Mouse (Mus musculus): ENCODE measurements around the gene Fuom. TPM values are rescaled to one million over a fixed set of nuclear protein-coding genes. Genes with fewer than 3 reads are reported as not detected.
A peak's percentile ranks its signal among the peaks of the same experiment; 100 is the strongest.

Fuom gene
- polyA plus RNA-seq, 1 experiment from 2014 or later = 23.9 TPM

DNA sequence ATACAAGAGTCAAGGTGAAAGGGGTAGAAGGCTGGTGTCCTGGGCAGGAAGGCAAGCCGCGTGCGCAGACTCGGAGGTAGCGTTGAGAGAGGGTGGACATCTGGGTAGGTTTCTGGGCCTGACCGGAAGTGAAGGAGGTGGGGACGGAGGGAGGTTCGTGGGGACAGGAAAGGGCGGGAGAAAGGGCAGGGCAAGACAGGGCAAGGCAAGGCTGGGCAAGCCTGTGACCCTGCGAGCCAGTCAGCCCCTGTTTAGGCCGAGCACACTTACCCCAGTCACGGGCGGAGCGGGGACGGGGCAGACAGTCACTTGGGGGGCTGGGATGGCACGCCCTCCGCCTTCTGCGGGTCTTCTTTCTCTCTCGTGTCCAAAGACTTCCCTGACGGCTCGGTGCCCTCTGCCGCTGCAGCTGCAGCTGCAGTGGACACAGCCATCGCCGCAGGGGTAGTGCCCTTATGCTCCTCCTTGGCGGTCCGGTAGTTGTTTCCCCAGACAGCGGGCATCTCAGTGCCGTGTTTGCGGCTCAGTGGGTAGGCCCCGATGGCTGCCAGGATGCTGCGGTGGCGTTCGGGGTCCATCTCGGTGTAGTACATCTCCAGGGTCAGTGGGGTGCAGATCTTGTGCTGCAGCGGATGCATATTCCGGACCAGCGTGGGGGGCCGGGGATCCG is 32.1 kb downstream of the Fuom start:
- H3K4me3 ChIP-seq (replicated peaks; ENCODE audit: low read depth, low read length) = peak overlapping the region; percentile 12; the same call in 1 of the 2 replicates
- peak overlapping the region; percentile 12 for H3K4me2 ChIP-seq (ENCODE audit: low read length)
- no peaks in the 10 kb centered on the region for H3K9me3 ChIP-seq (ENCODE audit: control insufficient read depth, low read length)
- ATAC-seq (ENCODE audit: low FRiP score, low TSS enrichment) (no peak), DNase-seq (no peak)
- peaks cover 22% of the 10 kb centered on the region for H3K36me3 ChIP-seq (ENCODE audit: control insufficient read depth, insufficient read depth, low read length)
- no peak overlapping the region for H3K27ac ChIP-seq (replicated peaks; ENCODE audit: low read depth, low read length)
- H3K27me3 ChIP-seq (ENCODE audit: control insufficient read depth, insufficient read depth, low read length) = peaks cover 58% of the 10 kb centered on the region
- 26% methylated on average over 39 of the region's 39 CpGs for WGBS
- H3K9ac ChIP-seq (replicated peaks; ENCODE audit: low read length) = no peak overlapping the region
- H3K4me1 ChIP-seq (ENCODE audit: control insufficient read depth, insufficient read depth, low read length) = no peaks in the 10 kb centered on the region

- H3K27me3 ChIP-seq (ENCODE audit: control insufficient read depth, insufficient read depth, low read length) = peaks cover 72% of the 10 kb centered on the region
- 72% methylated on average over 6 of the region's 6 CpGs for WGBS
Observed at GRCm38 (mm10) chr7:140067397-140067796, 34.8 kb downstream of the Fuom start.

GRCm38 (mm10) chr7:140063092-140063491 is 39.1 kb downstream of the Fuom start:
- Histone ChIP-seq H3K4me3 (replicated peaks; ENCODE audit: low read depth, low read length) (no peak overlapping the region), H3K4me2 (ENCODE audit: low read length) (no peak overlapping the region), H3K9ac (replicated peaks; ENCODE audit: low read length) (no peak overlapping the region), H3K27me3 (ENCODE audit: control insufficient read depth, insufficient read depth, low read length) (peaks cover 51% of the 10 kb centered on the region), H3K36me3 (ENCODE audit: control insufficient read depth, insufficient read depth, low read length) (no peaks in the 10 kb centered on the region), H3K9me3 (ENCODE audit: control insufficient read depth, low read length) (no peaks in the 10 kb centered on the region), H3K4me1 (ENCODE audit: control insufficient read depth, insufficient read depth, low read length) (peaks cover 40% of the 10 kb centered on the region), H3K27ac (replicated peaks; ENCODE audit: low read depth, low read length) (no peak overlapping the region)
- 15% methylated on average over 7 of the region's 7 CpGs for WGBS
- ATAC-seq (ENCODE audit: low FRiP score, low TSS enrichment) (no peak), DNase-seq (peak; percentile 88)

More at GRCm38 (mm10) chr7:140067397-140067796, 34.8 kb downstream of the Fuom start:
- no peak overlapping the region for H3K27ac ChIP-seq (replicated peaks; ENCODE audit: low read depth, low read length)
- peaks cover 15% of the 10 kb centered on the region; the same call in 1 of the 2 replicates for H3K36me3 ChIP-seq (ENCODE audit: control insufficient read depth, insufficient read depth, low read length)
- no peaks in the 10 kb centered on the region for H3K4me1 ChIP-seq (ENCODE audit: control insufficient read depth, insufficient read depth, low read length)
- H3K4me2 ChIP-seq (ENCODE audit: low read length) = no peak overlapping the region
- ATAC-seq (ENCODE audit: low FRiP score, low TSS enrichment) = no peak
- no peaks in the 10 kb centered on the region for H3K9me3 ChIP-seq (ENCODE audit: control insufficient read depth, low read length)
- H3K9ac ChIP-seq (replicated peaks; ENCODE audit: low read length) = no peak overlapping the region
- no peak for DNase-seq
- H3K4me3 ChIP-seq (replicated peaks; ENCODE audit: low read depth, low read length) = no peak overlapping the region

GRCm38 (mm10) chr7:140062307-140062706 is 39.9 kb downstream of the Fuom start:
- ATAC-seq (ENCODE audit: low FRiP score, low TSS enrichment) = no peak
- H3K27ac ChIP-seq (replicated peaks; ENCODE audit: low read depth, low read length) = no peak overlapping the region

DNA sequence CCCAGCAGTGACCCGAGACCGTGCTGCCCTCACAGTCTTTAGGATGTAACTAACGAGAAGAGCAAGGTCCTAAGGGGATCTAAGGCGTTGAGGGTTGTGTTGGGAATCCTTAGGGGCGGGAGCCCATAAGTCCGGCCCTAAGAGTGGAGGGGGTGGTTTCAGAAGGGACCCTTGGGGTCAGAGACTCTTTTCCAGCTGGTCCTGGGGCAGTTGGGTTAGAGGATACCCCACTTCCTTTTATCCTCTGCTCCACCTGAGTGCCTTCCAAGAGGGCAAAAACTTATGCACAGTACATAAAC is 40.5 kb downstream of the Fuom start:
- Histone ChIP-seq H3K4me2 (ENCODE audit: low read length) (peak overlapping the region; percentile 78), H3K36me3 (ENCODE audit: control insufficient read depth, insufficient read depth, low read length) (no peaks in the 10 kb centered on the region), H3K27ac (replicated peaks; ENCODE audit: low read depth, low read length) (no peak overlapping the region), H3K27me3 (ENCODE audit: control insufficient read depth, insufficient read depth, low read length) (peaks cover 55% of the 10 kb centered on the region), H3K9ac (replicated peaks; ENCODE audit: low read length) (no peak overlapping the region), H3K4me3 (replicated peaks; ENCODE audit: low read depth, low read length) (peak overlapping the region; percentile 36), H3K9me3 (ENCODE audit: control insufficient read depth, low read length) (no peaks in the 10 kb centered on the region), H3K4me1 (ENCODE audit: control insufficient read depth, insufficient read depth, low read length) (peaks cover 50% of the 10 kb centered on the region)
- WGBS = 1% methylated on average over 6 of the region's 6 CpGs
- ATAC-seq (ENCODE audit: low FRiP score, low TSS enrichment) (no peak), DNase-seq (no peak)

More at GRCm38 (mm10) chr7:140062307-140062706, 39.9 kb downstream of the Fuom start:
- Histone ChIP-seq H3K9me3 (ENCODE audit: control insufficient read depth, low read length) (no peaks in the 10 kb centered on the region), H3K4me1 (ENCODE audit: control insufficient read depth, insufficient read depth, low read length) (peaks cover 45% of the 10 kb centered on the region), H3K4me3 (replicated peaks; ENCODE audit: low read depth, low read length) (no peak overlapping the region), H3K27me3 (ENCODE audit: control insufficient read depth, insufficient read depth, low read length) (peaks cover 51% of the 10 kb centered on the region), H3K36me3 (ENCODE audit: control insufficient read depth, insufficient read depth, low read length) (no peaks in the 10 kb centered on the region), H3K9ac (replicated peaks; ENCODE audit: low read length) (no peak overlapping the region), H3K4me2 (ENCODE audit: low read length) (no peak overlapping the region; the same call in 1 of the 2 replicates)
- DNase-seq = peak; percentile 59
- 8% methylated on average over 11 of the region's 11 CpGs for WGBS

- Histone ChIP-seq H3K4me1 (ENCODE audit: control insufficient read depth, insufficient read depth, low read length) (peaks cover 51% of the 10 kb centered on the region), H3K4me2 (ENCODE audit: low read length) (peak overlapping the region; percentile 78), H3K4me3 (replicated peaks; ENCODE audit: low read depth, low read length) (peak overlapping the region; percentile 36), H3K27ac (replicated peaks; ENCODE audit: low read depth, low read length) (peak overlapping the region; percentile 47), H3K27me3 (ENCODE audit: control insufficient read depth, insufficient read depth, low read length) (peaks cover 59% of the 10 kb centered on the region), H3K9me3 (ENCODE audit: control insufficient read depth, low read length) (no peaks in the 10 kb centered on the region), H3K36me3 (ENCODE audit: control insufficient read depth, insufficient read depth, low read length) (no peaks in the 10 kb centered on the region), H3K9ac (replicated peaks; ENCODE audit: low read length) (peak overlapping the region; percentile 49)
- WGBS = under 1% methylated on average over 47 of the region's 47 CpGs
- DNase-seq (peak; percentile 89), ATAC-seq (ENCODE audit: low FRiP score, low TSS enrichment) (peak; percentile 60)
Observed at GRCm38 (mm10) chr7:140060936-140061831, 41.1 kb downstream of the Fuom start.

- ATAC-seq (ENCODE audit: low FRiP score, low TSS enrichment) (no peak), DNase-seq (peak; percentile 69)
- Histone ChIP-seq H3K4me1 (ENCODE audit: control insufficient read depth, insufficient read depth, low read length) (peaks cover 51% of the 10 kb centered on the region), H3K9ac (replicated peaks; ENCODE audit: low read length) (no peak overlapping the region), H3K9me3 (ENCODE audit: control insufficient read depth, low read length) (no peaks in the 10 kb centered on the region), H3K27me3 (ENCODE audit: control insufficient read depth, insufficient read depth, low read length) (peaks cover 57% of the 10 kb centered on the region), H3K4me3 (replicated peaks; ENCODE audit: low read depth, low read length) (no peak overlapping the region), H3K4me2 (ENCODE audit: low read length) (no peak overlapping the region), H3K36me3 (ENCODE audit: control insufficient read depth, insufficient read depth, low read length) (no peaks in the 10 kb centered on the region), H3K27ac (replicated peaks; ENCODE audit: low read depth, low read length) (no peak overlapping the region)
- WGBS = 6% methylated on average over 4 of the region's 4 CpGs
Observed at GRCm38 (mm10) chr7:140059601-140060000, 42.6 kb downstream of the Fuom start.

- H3K9me3 ChIP-seq (ENCODE audit: control insufficient read depth, low read length) = no peaks in the 10 kb centered on the region
- H3K27me3 ChIP-seq (ENCODE audit: control insufficient read depth, insufficient read depth, low read length) = peaks cover 57% of the 10 kb centered on the region
- DNase-seq (no peak), ATAC-seq (ENCODE audit: low FRiP score, low TSS enrichment) (no peak)
- peaks cover 51% of the 10 kb centered on the region for H3K4me1 ChIP-seq (ENCODE audit: control insufficient read depth, insufficient read depth, low read length)
- 5% methylated on average over 7 of the region's 7 CpGs for WGBS
- peak overlapping the region; percentile 43 for H3K4me3 ChIP-seq (replicated peaks; ENCODE audit: low read depth, low read length)
- H3K9ac ChIP-seq (replicated peaks; ENCODE audit: low read length) = peak overlapping the region; percentile 82
- H3K27ac ChIP-seq (replicated peaks; ENCODE audit: low read depth, low read length) = peak overlapping the region; percentile 89
- H3K36me3 ChIP-seq (ENCODE audit: control insufficient read depth, insufficient read depth, low read length) = no peaks in the 10 kb centered on the region
- H3K4me2 ChIP-seq (ENCODE audit: low read length) = peak overlapping the region; percentile 80
Observed at GRCm38 (mm10) chr7:140058528-140058927, 43.7 kb downstream of the Fuom start.

Data from midbrain, embryonic 14.5 days (tissue).